Mouse (Mus musculus) embryo, embryonic 10.5 days (tissue): ENCODE data around the gene Cfap161.

ENCODE experiments used
- DNase-seq: peaks from one replicate; pipeline ENCODE4 v3.0.0-alpha.2; 2015; ENCODE audit warnings: low spot score

Gene Cfap161

GRCm38 (mm10) chr7:83794705-83795104 lies at the start of gene Cfap161:
Gene Cfap161 (minus strand): TSS chr7:83794880.
- peak; percentile 97 for DNase-seq

- DNase-seq = no peak
Observed at GRCm38 (mm10) chr7:83842486-83843259, 48.0 kb upstream of the Cfap161 start.

- no peak for DNase-seq
Observed at GRCm38 (mm10) chr7:83840076-83840475, 45.4 kb upstream of the Cfap161 start.

GRCm38 (mm10) chr7:83838525-83839224 lies 44.0 kb upstream of the Cfap161 start:
- no peak for DNase-seq

GRCm38 (mm10) chr7:83829355-83829754 lies 34.7 kb upstream of the Cfap161 start:
- no peak for DNase-seq

- no peak for DNase-seq
Observed at GRCm38 (mm10) chr7:83827402-83828076, 32.9 kb upstream of the Cfap161 start.

GRCm38 (mm10) chr7:83826808-83827207 lies 32.1 kb upstream of the Cfap161 start:
- DNase-seq = no peak

- no peak for DNase-seq
Observed at GRCm38 (mm10) chr7:83821951-83822350, 27.3 kb upstream of the Cfap161 start.

GRCm38 (mm10) chr7:83816886-83817285 lies 22.2 kb upstream of the Cfap161 start:
- DNase-seq = no peak

- no peak for DNase-seq
Observed at GRCm38 (mm10) chr7:83815646-83816045, 21.0 kb upstream of the Cfap161 start.

- peak; percentile 88 for DNase-seq
Observed at GRCm38 (mm10) chr7:83813993-83814392, 19.3 kb upstream of the Cfap161 start.

GRCm38 (mm10) chr7:83813465-83813864 lies 18.8 kb upstream of the Cfap161 start:
- DNase-seq = no peak

- peak; percentile 51 for DNase-seq
Observed at GRCm38 (mm10) chr7:83813016-83813415, 18.3 kb upstream of the Cfap161 start.

- no peak for DNase-seq
Observed at GRCm38 (mm10) chr7:83812581-83812980, 17.9 kb upstream of the Cfap161 start.

- no peak for DNase-seq
Observed at GRCm38 (mm10) chr7:83811916-83812315, 17.2 kb upstream of the Cfap161 start.

GRCm38 (mm10) chr7:83811461-83811860 lies 16.8 kb upstream of the Cfap161 start:
- no peak for DNase-seq

GRCm38 (mm10) chr7:83810141-83811100 lies 15.7 kb upstream of the Cfap161 start:
- peak; percentile 52 for DNase-seq

- DNase-seq = peak; percentile 34
Observed at GRCm38 (mm10) chr7:83809715-83810114, 15.0 kb upstream of the Cfap161 start.

GRCm38 (mm10) chr7:83809060-83809459 lies 14.4 kb upstream of the Cfap161 start:
- no peak for DNase-seq

GRCm38 (mm10) chr7:83806934-83807333 lies 12.3 kb upstream of the Cfap161 start:
- no peak for DNase-seq

GRCm38 (mm10) chr7:83803777-83804176 lies 9.1 kb upstream of the Cfap161 start:
- DNase-seq = no peak

- peak; percentile 74 for DNase-seq
Observed at GRCm38 (mm10) chr7:83802509-83802908, 7.8 kb upstream of the Cfap161 start.
